ENCODE assay signal across 1 mouse cellular context in the genomic region with DNA sequence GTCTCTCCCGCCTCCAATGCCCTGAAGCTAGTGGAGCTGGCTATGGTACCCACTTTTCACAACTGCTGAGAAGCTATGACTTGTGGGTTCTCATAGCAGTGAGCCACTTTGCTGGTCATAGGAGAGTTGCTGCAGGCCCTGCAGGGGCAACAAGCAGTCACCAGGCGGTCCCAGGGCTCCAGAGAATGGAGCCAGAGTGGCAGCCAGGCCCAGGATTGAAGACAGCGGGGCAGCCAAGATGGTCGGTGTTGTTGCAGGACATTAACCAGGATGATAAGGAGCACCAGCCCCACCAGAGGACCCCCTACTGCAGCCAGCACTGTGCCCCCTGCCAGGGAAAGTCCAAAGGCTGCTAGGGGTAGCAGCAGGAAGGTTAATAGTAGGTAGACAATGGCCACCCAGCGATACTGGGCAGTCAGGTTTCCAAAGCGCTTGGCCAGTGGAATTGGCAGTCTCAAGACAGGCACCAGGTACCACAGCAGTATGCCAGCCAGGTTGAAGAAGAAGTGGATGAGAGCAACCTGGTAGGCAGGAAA.
TF ChIP-seq lines count a peak whose summit lies in the region.

No protein-coding gene starts in this region.

TF ChIP-seq in CH12.LX, 34 proteins besides CTCF, POLR2A, EP300 and RAD21 (continued from another document):
- no peak for TF ChIP-seq CHD2 (IDR thresholded peaks at IDR 0.05; ENCODE audit: low read length)
- TF ChIP-seq MAFK (IDR thresholded peaks at IDR 0.05; ENCODE audit: insufficient replicate concordance, low read length): no peak
- TF ChIP-seq TBP (conservative IDR thresholded peaks at IDR 0.05; ENCODE audit: low read depth, low read length): no peak
- TF ChIP-seq BHLHE40 (IDR thresholded peaks at IDR 0.05; ENCODE audit: low read depth, low read length): no peak
